Mouse (Mus musculus): ENCODE measurements around the gene Galnt14. TPM values are rescaled to one million over a fixed set of nuclear protein-coding genes. Genes with fewer than 3 reads are reported as not detected.

Galnt14 gene
- polyA plus RNA-seq, 1 experiment from 2014 or later: 28.4 TPM

GRCm38 (mm10) chr17:73703571-73703970, 6.7 kb downstream of the Galnt14 start:
- Histone ChIP-seq H3K9ac (no peak overlapping the region), H3K4me2 (no peak overlapping the region), H3K9me3 (no peaks in the 10 kb centered on the region), H3K27me3 (0 out of 2 replicates have a peak, but pooled peaks cover 5% of the 10 kb centered on the region), H3K36me3 (no peaks in the 10 kb centered on the region), H3K27ac (replicated peaks) (no peak overlapping the region), H3K4me3 (no peak overlapping the region), H3K4me1 (replicated peaks) (peaks cover 53% of the 10 kb centered on the region)
- no peak for ATAC-seq (ENCODE audit: low read depth)

- Histone ChIP-seq H3K36me3 (no peaks in the 10 kb centered on the region), H3K4me2 (0 out of 2 replicates have a peak overlapping the region, but pooled peaks have one; percentile 9), H3K9ac (0 out of 2 replicates have a peak overlapping the region, but pooled peaks have one; percentile 50), H3K27me3 (0 out of 2 replicates have a peak, but pooled peaks cover 4% of the 10 kb centered on the region), H3K27ac (replicated peaks) (peak overlapping the region; percentile 78), H3K4me1 (replicated peaks) (peaks cover 60% of the 10 kb centered on the region), H3K4me3 (no peak overlapping the region), H3K9me3 (no peaks in the 10 kb centered on the region)
- ATAC-seq (ENCODE audit: low read depth): no peak
- 23% methylated on average over 7 of the region's 7 CpGs for WGBS
Measured at GRCm38 (mm10) chr17:73701016-73701415, 9.2 kb downstream of the Galnt14 start.

DNA sequence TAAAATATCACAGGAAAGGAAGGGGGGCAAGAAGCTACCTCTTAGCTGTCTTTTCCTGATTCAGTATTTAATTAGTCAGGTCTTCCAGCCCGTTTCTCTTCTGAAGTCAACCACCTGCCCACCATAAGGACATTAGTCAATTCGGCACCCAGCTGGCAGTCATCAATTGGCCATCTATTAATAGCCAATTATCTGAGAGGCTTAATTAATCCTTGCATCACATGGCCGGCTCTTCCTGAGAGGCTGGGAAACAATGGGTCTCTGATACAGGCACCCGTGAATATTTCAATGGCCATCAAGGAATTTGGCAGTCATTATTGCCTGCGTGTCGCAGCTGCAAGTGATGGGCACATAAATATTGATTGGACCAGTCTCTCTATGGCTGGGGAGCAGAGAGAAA, 10.4 kb downstream of the Galnt14 start:
- no peaks in the 10 kb centered on the region for H3K9me3 ChIP-seq
- WGBS: 19% methylated on average over 6 of the region's 6 CpGs
- ATAC-seq (ENCODE audit: low read depth): peak; percentile 59
- H3K36me3 ChIP-seq: no peaks in the 10 kb centered on the region
- no peak overlapping the region for H3K4me3 ChIP-seq
- H3K4me1 ChIP-seq (replicated peaks): peaks cover 67% of the 10 kb centered on the region
- H3K9ac ChIP-seq: 0 out of 2 replicates have a peak overlapping the region, but pooled peaks have one; percentile 6
- peak overlapping the region; percentile 78 for H3K27ac ChIP-seq (replicated peaks)
- H3K27me3 ChIP-seq: 0 out of 2 replicates have a peak, but pooled peaks cover 4% of the 10 kb centered on the region
- H3K4me2 ChIP-seq: no peak overlapping the region

GRCm38 (mm10) chr17:73694206-73694952, 15.9 kb downstream of the Galnt14 start:
- Histone ChIP-seq H3K27me3 (0 out of 2 replicates have a peak, but pooled peaks cover 4% of the 10 kb centered on the region), H3K4me2 (no peak overlapping the region), H3K9me3 (no peaks in the 10 kb centered on the region), H3K4me3 (no peak overlapping the region), H3K27ac (replicated peaks) (no peak overlapping the region), H3K36me3 (no peaks in the 10 kb centered on the region), H3K4me1 (replicated peaks) (peaks cover 30% of the 10 kb centered on the region), H3K9ac (no peak overlapping the region)
- 92% methylated on average over 3 of the region's 3 CpGs for WGBS
- ATAC-seq (ENCODE audit: low read depth): no peak

DNA sequence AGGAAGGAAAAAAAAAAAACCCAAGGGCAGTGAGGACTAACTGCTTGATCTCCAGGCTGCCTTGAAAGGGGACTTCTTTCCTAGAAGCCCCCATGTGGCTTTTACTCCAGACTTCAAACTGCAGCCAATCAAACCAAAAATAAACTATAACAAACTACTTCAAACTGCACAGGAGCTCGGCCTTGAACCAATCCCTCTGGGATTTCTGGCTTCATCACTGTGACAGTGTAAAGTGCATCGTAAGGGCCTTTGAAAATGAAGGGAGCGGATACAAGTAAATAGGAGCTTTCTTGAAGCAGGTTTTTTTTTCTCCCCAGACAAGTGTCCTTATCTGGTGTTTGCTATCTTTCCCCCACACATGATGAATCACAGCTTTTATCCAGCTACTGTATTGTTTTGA, 22.0 kb downstream of the Galnt14 start:
- H3K27me3 ChIP-seq: no peaks in the 10 kb centered on the region
- no peak overlapping the region for H3K9ac ChIP-seq
- H3K27ac ChIP-seq (replicated peaks): no peak overlapping the region
- no peaks in the 10 kb centered on the region for H3K36me3 ChIP-seq
- WGBS: 63% methylated on average over 3 of the region's 3 CpGs
- H3K4me1 ChIP-seq (replicated peaks): peaks cover 17% of the 10 kb centered on the region
- no peak overlapping the region for H3K4me2 ChIP-seq
- no peak overlapping the region for H3K4me3 ChIP-seq
- H3K9me3 ChIP-seq: no peaks in the 10 kb centered on the region
- no peak for ATAC-seq (ENCODE audit: low read depth)

GRCm38 (mm10) chr17:73686292-73686691, 24.0 kb downstream of the Galnt14 start:
- H3K9ac ChIP-seq: no peak overlapping the region
- H3K27me3 ChIP-seq: no peaks in the 10 kb centered on the region
- no peak overlapping the region for H3K4me2 ChIP-seq
- ATAC-seq (ENCODE audit: low read depth): peak; percentile 67
- peaks cover 19% of the 10 kb centered on the region for H3K4me1 ChIP-seq (replicated peaks)
- WGBS: 56% methylated on average over 8 of the region's 8 CpGs
- H3K4me3 ChIP-seq: no peak overlapping the region
- H3K36me3 ChIP-seq: no peaks in the 10 kb centered on the region
- no peaks in the 10 kb centered on the region for H3K9me3 ChIP-seq
- H3K27ac ChIP-seq (replicated peaks): peak overlapping the region; percentile 70

DNA sequence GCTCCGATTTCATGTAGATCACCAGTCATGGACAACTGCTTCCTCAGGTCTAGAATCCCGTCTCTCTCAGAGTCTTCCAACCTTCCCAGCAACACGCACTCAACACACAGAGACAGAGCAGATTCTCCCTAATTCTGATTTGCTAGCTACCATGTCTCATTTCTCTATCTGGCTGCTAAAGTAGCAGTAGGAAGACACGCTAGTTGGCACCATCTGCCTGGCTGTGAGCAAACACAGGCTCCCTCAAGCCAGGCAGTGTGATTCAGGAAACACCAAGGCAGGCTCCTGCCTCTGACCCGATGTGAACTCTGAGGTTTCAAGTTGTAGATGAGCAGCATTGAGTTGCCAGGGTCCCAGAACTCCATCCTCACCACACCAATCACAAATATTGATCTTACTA, 25.5 kb downstream of the Galnt14 start:
- no peaks in the 10 kb centered on the region for H3K9me3 ChIP-seq
- no peak overlapping the region for H3K9ac ChIP-seq
- H3K27ac ChIP-seq (replicated peaks): no peak overlapping the region
- WGBS: 80% methylated on average over 5 of the region's 5 CpGs
- no peaks in the 10 kb centered on the region for H3K27me3 ChIP-seq
- H3K4me3 ChIP-seq: no peak overlapping the region
- no peaks in the 10 kb centered on the region for H3K36me3 ChIP-seq
- ATAC-seq (ENCODE audit: low read depth): no peak
- peaks cover 35% of the 10 kb centered on the region for H3K4me1 ChIP-seq (replicated peaks)
- H3K4me2 ChIP-seq: no peak overlapping the region

DNA sequence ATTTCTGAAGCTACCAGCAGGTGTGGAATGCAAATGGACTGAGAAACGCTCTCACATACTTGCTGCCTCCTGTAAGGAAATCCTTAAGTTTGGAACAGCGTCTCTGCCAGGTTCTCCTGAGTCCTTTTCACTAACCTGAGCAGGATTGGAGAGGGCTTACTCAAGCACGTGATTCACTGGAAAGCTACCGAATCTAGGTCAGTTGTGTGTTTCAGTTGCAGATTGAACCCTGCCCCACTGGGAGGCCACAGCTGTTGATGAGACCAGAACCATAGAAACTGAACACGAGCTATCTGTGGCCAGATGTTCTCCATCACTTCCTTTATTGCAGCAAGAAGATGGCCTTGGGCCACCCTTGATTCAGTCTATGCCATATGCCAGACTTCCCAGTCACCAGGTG, 38.3 kb downstream of the Galnt14 start:
- H3K36me3 ChIP-seq: no peaks in the 10 kb centered on the region
- H3K27ac ChIP-seq (replicated peaks): no peak overlapping the region
- 72% methylated on average over 5 of the region's 5 CpGs for WGBS
- H3K4me3 ChIP-seq: no peak overlapping the region
- H3K4me2 ChIP-seq: no peak overlapping the region
- H3K9ac ChIP-seq: no peak overlapping the region
- no peak for ATAC-seq (ENCODE audit: low read depth)
- H3K9me3 ChIP-seq: no peaks in the 10 kb centered on the region
- H3K4me1 ChIP-seq (replicated peaks): no peaks in the 10 kb centered on the region; the same call in 1 of the 2 replicates
- H3K27me3 ChIP-seq: no peaks in the 10 kb centered on the region

GRCm38 (mm10) chr17:73670048-73670447, 40.2 kb downstream of the Galnt14 start:
- Histone ChIP-seq H3K4me1 (replicated peaks) (no peaks in the 10 kb centered on the region; the same call in 1 of the 2 replicates), H3K4me2 (no peak overlapping the region), H3K9ac (no peak overlapping the region), H3K4me3 (no peak overlapping the region), H3K27me3 (no peaks in the 10 kb centered on the region), H3K27ac (replicated peaks) (no peak overlapping the region), H3K36me3 (no peaks in the 10 kb centered on the region), H3K9me3 (no peaks in the 10 kb centered on the region)
- 70% methylated on average over 2 of the region's 2 CpGs for WGBS
- no peak for ATAC-seq (ENCODE audit: low read depth)

GRCm38 (mm10) chr17:73668996-73669395, 41.3 kb downstream of the Galnt14 start:
- H3K4me1 ChIP-seq (replicated peaks): no peaks in the 10 kb centered on the region; the same call in 1 of the 2 replicates
- H3K9me3 ChIP-seq: no peaks in the 10 kb centered on the region
- H3K4me3 ChIP-seq: no peak overlapping the region
- H3K36me3 ChIP-seq: no peaks in the 10 kb centered on the region
- H3K27me3 ChIP-seq: no peaks in the 10 kb centered on the region
- no peak overlapping the region for H3K4me2 ChIP-seq
- H3K27ac ChIP-seq (replicated peaks): no peak overlapping the region
- 94% methylated on average over 1 of the region's 1 CpGs for WGBS
- no peak overlapping the region for H3K9ac ChIP-seq
- no peak for ATAC-seq (ENCODE audit: low read depth)

DNA sequence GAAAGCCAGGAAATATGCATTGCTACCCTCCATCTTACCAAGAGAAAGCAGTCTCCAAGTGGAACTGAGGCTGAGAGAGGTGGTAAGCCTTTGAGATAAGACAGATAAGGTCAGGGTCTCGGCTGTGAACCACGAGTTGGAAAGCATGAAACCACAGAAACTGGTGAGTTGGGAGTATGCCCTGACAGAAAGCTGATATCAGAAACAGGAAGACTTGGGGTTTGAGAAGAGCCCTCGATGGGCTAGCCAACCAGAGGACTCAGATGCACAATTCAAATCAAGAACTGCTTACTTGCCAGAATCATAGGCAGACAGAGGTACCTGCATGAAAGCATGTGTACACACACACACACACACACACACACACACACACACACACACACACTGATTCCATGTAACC, 47.0 kb downstream of the Galnt14 start:
- 83% methylated on average over 3 of the region's 3 CpGs for WGBS
- no peaks in the 10 kb centered on the region for H3K27me3 ChIP-seq
- no peak for ATAC-seq (ENCODE audit: low read depth)

GRCm38 (mm10) chr17:73658731-73659445, 51.4 kb downstream of the Galnt14 start:
- no peak for ATAC-seq (ENCODE audit: low read depth)
- Histone ChIP-seq H3K9ac (no peak overlapping the region), H3K27ac (replicated peaks) (no peak overlapping the region), H3K9me3 (no peaks in the 10 kb centered on the region), H3K4me3 (no peak overlapping the region), H3K4me1 (replicated peaks) (0 out of 2 replicates have a peak, but pooled peaks cover 10% of the 10 kb centered on the region), H3K36me3 (no peaks in the 10 kb centered on the region), H3K4me2 (no peak overlapping the region), H3K27me3 (no peaks in the 10 kb centered on the region)
- 90% methylated on average over 6 of the region's 6 CpGs for WGBS

More for the DNA sequence above, 47.0 kb downstream of the Galnt14 start:
- Histone ChIP-seq H3K9ac (no peak overlapping the region), H3K36me3 (no peaks in the 10 kb centered on the region), H3K27ac (replicated peaks) (no peak overlapping the region), H3K4me1 (replicated peaks) (no peaks in the 10 kb centered on the region), H3K4me2 (no peak overlapping the region), H3K4me3 (no peak overlapping the region), H3K9me3 (no peaks in the 10 kb centered on the region)
